Mouse (Mus musculus): ENCODE measurements around the gene Wipf3.

Wipf3 gene

DNA sequence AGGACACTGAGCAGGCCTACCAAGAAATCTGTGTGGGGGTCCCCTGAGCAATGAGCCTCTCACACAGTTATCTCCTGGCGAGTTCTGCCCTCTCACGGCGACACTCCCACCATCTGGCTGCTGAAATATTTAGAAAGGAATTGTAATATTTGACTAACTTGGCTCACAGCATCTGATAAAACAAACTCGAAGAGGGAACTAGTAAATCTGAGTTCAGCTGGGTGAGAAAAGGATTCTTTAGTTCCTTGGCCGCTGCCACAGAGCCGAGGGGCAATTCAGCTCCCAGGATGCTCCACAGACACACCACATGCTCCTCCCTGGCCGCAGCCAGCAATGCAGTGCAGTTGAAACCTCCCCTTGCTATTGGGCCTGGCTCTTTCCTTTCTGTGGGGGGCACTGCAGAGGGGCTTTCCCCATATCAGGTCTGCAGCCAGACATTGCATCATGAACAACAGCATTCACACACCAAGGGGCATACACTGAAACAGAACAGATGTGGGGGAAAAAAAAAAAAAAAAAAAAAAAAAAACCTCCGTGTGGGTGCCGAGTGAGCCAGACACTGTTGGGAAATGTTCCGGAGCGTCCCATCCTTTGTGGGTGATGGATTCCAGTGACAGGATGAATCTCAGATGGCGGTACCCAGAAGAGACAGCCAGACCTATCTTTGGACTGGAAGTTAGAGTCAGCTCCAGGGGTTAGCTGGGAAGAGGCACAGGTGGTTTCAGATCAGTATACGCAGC is 3.6 kb downstream of the Wipf3 start:
- DNase-seq, result no peak

DNA sequence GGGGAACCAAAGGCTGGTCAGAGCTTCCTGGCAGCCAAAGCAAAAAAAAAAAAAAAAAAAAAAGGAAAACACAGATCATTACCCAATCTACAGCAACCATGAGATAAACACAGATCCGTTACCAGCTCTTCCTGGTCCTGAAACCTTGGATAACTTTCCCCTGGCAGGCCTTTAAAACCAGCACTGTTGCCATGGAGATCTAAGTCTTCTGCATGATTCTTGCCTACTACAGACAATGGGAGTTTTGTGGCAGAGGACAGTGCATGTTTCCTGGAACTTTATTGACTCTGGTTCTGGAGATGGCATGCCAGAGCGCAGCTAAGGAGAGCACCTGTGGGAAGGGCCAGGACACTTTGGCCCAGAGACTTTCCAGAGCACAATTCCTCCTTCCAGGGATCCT is 4.8 kb downstream of the Wipf3 start:
- DNase-seq, result no peak

DNA sequence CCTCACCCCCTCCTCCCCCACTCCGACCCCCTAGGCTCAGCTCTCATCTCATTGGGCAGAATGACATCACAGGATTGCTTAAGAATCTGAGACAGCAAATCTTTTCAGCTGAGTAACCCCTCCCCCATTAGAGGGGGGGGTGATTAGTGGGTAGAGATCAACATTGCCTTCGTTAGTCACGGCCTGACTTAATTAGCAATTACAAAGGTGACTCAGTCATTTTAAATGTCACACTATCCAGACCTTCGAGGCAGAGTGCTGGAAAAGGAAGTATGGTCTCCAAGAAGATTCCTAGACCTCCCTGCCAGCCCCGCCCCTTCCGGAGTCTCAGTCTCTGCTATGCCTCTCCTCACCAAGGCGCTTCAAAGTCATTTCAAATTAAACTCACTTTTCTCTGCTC is 6.3 kb downstream of the Wipf3 start:
- DNase-seq, result no peak

DNA sequence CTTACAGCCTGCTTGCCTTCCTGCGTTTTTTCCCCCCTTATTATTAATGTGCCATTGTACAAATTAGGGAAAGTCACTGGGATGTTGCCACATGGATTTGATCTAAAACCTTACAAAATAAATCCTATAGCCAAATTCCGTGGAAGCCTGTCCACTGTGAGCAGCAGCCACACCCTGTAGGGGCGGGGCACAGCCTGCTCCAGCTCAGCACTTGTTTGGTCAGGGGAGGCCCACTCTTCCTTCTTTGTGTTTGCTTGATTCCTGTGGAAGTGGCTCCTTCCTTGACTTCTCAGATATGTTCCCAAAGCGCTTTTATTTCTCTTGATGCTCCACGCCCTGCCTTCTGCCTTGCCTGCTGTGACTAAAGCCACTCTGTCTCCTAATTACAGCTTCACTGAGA is 6.9 kb downstream of the Wipf3 start:
- DNase-seq, result no peak

DNA sequence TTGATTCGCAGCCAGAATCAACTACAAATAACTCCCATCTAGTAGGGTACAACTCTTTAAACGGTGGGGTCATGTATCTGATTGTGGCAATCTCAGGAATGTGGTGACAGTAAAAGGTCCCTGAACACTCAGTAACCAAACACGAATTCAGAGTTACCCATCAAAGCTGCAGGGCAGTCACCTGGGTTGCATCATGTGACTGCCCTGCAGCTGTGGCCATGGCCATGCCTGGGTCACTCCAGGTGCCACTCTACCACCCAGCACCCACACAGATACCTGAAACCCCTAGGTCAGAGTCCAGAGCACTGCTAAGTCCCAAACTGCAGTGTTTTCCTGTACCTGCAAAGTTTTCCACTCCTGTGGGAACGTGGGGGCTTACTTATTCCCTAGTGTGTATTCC is 9.1 kb downstream of the Wipf3 start:
- DNase-seq, result no peak

DNA sequence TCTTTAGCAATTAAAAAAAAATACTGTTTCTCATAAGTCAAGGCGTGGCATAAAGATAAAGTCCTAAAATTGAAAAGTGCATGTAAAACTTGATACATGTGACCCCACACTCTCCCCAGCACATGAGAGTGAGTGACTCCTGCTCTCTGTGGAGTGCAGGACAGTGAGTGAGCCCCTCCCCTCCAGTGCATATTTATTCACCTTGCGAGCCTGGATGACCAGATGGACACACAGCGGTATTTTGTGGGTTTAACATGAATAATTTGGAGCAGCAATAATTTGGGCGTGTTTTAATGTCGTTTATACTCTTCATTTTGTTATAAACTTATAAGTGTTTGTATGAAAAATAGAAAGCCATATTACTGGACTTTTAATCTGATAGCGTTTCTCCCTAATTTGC is 11.3 kb downstream of the Wipf3 start:
- no peak for DNase-seq

DNA sequence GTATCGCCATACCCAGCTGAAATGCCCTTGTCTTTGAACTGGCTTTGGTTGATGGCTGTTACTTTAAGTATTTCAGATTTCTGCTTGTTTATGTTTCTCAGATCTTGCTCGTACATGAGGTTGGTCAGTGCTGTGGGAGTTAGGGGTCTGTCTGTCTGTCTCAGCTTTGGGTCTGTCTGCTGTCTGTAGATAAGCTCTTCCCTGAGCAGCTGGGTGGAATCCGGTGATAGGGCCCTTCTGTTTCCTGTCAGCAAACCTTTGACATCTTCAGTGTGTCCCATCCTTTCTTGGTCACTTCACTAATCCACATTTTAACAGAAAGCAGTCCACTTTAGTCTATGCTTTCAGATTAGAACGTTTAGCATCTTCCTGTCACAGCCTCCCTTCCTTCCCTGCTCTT is 14.3 kb downstream of the Wipf3 start:
- DNase-seq, result no peak

DNA sequence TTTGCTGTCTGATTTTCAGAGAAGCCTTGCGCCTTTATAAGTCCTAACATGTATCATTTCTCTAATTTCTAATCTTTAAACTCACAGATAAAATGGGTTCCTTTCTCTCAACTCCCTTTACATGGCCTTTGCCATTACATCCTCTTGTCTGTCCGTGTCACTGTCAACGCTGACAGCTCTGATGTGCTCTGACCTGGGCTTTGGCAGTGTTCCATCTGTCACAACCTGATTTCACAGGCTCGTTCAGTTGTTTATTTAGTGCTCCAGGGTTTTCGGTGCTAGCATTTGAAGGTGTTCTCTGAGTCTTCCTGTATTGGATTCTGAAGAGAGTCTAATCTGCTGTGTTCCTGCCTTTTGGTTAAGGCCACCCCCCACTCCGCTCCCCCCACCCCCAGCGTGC is 14.7 kb downstream of the Wipf3 start:
- no peak for DNase-seq

DNA sequence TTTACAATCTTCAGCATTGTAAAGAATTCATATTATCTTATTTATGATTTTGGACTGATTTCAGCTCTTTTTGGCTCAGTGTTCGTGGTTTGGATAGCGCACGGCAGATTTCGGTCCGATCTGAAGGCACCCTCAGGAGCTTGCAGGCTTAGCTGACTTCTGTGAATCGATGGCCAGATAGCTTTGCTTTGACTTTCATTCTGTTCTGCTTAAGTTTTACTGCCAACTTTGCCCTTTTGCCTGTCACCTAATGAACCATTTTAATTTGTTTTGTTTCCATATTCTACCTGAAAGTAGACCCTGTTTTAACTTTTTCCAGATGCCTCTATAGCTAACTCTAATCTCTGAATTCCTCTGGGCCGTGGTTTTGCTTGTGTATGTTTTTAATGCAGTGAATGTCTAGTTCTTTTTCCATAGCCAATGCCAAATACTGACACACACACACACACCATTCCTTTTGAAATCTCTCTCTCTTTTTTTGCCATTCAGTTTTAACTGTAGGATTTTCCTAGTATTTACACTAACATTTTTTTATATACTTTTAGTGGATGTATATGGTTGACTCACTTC is 15.9 kb downstream of the Wipf3 start:
- DNase-seq, result no peak

DNA sequence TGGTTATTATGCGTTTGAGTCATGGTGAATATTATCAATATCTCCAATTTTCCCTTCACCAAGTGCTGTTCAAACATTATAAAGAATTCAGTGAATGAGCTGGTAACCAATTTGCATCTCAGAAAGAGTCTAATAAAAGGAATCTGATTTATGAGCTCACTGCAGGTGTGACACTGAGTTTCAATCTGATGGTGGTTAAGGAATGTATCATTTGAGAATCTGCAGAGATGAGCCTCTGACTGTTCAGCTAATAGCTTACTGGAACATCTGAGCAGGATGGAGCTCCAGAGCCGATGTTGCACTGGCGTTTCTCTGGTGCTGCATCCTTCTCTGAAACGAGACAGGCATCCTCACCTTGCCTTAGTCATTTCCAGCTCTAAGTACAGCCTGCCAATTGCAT is 17.9 kb downstream of the Wipf3 start:
- DNase-seq, result no peak

DNA sequence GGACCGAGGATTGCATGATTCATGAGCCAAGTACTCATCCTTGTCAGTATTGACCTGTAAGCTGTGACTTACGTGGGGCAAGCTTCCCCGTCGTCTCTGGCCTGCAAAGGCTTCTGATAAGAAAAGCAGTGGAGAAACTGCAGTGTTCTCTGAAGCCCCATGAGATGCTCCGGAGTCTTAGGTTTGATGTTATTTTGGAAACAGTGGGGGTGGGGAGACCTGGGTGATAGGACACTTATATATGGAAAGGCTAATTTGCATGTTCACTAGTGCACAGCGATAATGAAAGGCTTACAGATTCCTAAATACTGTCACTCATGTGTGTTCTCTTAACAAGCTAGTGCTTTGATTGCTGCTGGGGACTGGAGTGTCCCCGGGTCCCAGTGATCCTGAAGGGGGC is 30.3 kb downstream of the Wipf3 start:
- no peak for DNase-seq

DNA sequence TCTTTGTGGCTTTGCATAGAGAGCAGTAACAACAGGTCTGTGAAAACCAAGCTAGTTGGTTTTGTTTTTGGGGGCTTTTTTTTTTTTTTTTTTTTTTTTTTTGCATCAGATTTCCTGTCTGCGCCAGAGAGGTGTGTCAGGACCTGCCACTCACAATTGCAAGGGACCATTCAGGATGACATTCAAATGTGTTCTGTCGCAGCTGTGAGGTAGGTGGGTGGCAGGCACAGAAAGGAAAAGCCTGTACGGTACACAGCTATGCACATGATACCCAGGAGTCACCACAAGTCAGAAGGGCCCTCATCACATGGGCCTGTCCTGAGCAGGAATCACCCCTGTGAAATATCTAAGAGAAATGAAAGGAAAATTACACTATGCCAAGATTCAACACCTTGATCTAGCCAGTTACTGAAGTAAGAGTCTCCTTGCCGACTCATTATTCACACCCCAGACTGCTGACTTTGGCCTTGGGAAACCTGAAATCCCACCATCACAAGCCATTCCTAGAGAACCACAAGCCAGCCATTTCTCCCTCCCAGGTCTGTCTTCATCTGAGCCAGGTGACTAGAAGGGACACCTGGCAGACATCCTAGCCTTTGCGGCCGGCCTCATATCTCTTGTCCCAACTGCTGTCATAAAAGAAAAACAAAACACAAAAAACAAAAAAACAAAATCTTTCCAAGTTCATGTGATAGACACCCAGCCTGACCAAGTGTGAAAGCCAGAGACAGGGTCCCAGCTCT is 30.9 kb downstream of the Wipf3 start:
- no peak for DNase-seq

DNA sequence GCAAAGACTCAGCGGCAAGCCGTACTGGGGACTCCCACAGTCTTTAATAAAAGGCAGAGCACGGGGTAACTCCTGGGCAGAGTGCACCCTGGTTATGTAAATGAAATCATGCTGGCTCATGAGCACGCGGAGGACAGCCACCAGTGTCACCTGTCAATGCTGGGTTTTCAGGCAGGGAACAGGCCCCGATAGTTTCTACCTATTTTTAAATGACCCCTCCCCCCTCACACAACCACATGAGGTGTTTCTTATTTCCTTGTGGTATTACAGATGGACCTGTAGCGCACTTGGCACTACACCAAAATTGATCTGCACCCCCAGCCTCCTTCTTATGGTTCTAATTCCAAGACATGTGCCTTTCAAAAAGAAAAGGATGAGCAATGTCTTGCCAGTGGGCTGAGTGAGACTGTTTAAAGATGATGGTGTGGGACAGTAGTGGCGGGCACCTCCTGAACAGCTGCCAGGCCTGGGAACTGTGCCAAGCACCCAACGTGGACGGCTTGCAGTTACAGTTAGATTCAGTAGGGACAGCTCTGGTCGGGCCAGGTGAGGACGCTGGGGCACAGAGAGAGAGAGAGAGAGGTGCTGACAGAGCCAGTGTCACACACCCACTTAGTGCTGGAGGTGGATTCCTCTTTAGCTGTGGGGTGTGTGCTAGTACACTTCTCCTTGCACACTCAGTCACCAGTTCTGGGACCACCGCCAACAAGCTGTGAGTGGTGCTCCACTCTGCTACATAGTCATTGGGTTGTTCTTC is 31.7 kb downstream of the Wipf3 start:
- DNase-seq, result no peak

DNA sequence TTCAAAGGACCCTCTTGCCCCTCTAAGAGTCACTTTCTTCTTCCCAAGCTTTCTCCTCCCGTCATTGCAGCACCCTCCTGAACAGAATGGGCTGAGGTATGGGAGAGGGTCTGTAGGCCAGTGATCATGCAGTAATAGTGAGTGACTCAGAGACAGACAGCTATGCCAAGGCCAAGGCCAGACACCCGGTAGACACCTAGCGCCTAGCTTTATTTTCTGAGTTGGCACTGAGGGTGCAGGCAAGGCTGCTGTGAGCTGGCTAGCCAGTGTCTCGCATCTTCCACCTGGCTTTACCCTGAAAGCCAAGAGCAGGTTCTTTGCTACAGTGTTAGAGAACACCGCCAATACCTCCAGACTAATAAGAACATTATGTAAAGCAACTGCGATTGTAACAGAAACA is 33.4 kb downstream of the Wipf3 start:
- no peak for DNase-seq

DNA sequence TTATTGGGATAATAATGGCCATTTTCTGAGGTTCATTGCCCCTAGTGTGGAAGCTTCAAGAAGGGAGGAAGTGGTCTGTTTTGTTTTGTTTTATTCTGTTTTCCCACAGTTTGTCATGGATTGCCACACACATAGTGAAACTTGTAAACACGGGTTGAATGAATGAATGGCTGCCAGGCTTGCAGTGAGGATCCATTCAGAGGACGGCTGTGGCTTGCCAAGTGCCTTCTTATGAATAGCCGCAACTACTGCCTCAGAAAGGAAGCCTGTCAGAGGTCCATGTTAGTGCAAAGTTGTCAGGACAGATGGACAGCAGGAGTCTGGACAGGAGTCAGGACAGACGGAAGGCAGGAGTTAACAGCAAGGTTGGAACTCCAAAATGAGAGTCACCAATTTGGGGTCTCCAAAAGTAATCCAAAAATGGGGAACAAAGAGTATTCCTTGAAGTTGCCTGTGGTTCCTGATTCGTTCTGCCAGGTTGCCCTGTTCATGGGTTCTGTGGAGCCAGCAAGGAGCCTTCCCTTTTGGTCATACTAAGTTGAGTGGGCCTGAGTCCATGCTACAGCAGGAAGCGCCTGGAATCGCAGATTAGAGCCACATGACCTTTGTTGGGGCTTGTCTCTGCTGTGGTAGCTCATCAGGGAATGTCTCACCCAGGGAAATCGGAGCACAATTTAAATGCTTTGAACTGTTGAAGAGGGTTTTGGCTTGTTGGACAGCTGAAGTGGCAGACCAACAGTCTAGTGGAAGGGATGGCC is 34.5 kb downstream of the Wipf3 start:
- no peak for DNase-seq

DNA sequence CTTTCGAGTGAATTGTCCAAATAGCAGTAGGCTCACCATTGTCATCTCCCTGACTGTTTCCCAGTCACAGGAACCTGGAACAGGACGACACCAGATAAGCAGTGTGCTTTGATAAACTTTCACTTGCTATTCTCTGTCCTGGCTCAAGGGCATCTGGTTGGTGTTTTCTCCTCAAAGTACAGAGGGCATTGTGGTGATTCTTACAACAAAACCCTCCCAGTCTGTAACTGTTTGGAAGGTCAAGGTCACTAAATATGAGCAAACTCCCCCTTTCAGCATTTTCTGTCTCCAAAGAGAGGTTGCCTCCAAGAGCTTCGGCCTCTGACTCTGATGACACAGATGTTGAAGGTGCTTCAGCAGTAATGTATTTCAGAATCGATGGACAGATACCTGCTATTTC is 35.5 kb downstream of the Wipf3 start:
- DNase-seq, result no peak

DNA sequence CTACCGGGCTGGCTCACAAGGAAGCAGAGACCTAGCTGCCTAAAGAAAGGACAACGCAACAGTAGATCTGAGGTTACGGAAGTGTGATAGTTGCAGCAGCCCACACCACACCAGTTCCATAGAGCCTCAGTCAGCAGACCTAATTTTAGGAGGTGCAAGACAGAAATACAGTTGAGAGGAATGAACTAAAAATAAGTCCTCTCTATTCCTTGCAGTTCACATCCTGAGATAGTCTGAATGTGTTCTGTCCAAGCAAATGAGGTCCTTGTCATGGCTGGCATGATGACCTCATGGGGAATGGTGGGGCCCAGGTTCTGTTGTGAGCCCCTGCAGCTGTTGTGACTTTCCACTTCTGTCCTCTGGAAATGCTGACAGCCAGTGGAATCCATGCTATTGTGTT is 38.0 kb downstream of the Wipf3 start:
- DNase-seq, result no peak

DNA sequence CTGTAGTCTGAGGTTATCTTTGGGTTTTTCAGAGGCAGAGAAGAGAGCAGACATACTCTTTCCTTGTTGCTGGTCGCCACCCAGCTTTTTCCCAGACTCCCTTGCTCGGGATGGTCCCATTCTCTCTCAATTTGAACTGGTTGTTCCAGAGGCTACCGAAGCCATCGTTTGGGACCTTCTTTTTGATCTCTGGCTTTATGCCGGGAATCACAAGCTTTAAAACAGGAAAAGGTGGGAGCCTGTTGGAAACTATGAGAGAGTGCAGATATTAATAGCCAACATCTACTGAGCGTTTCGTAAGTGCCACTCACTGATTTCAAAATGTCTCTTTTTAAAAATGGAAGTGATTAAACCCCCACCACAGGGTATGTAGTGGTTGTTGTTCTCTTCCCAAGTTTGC is 42.5 kb downstream of the Wipf3 start:
- DNase-seq, result no peak

DNA sequence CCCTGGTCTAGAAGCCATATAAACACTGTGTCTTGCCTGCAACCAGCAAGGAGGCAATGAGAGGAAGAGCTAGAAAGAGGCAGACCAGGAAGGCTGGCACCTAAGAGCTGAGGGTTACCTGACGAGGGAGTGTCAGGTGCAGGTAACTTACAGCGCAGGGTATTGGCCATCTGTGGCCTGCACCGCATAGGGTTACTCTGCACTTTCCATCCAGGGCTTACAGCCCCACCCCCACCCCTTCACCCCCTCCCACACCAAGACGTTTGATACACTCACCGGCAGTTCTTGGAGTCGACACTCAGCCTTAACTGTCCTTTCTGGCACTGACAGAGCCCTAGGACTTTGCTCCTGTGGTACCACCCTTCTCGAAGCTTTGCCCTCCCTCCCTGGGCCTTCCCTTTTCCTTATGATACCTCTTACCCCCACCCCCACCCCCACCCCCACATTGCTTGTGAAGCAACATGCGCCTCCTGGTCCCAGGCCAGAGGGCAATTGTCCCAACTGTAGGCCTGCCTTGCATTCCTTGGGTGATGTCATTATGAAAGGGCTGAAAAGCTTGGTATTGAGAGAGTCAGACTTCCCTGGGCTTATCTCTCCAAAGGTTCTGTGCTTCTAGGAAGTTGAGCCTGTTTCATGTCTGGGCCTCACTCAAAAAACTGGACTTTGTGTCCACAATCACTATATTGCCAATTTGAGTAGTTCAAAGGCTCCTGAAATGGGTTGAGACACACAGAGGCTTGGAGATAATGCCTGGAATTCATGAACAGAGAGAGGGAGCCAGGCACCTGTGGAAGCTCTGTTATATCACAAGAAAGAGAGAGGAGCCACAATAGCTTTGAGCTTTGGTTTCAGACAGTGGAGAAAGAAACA is 43.7 kb downstream of the Wipf3 start:
- no peak for DNase-seq

DNA sequence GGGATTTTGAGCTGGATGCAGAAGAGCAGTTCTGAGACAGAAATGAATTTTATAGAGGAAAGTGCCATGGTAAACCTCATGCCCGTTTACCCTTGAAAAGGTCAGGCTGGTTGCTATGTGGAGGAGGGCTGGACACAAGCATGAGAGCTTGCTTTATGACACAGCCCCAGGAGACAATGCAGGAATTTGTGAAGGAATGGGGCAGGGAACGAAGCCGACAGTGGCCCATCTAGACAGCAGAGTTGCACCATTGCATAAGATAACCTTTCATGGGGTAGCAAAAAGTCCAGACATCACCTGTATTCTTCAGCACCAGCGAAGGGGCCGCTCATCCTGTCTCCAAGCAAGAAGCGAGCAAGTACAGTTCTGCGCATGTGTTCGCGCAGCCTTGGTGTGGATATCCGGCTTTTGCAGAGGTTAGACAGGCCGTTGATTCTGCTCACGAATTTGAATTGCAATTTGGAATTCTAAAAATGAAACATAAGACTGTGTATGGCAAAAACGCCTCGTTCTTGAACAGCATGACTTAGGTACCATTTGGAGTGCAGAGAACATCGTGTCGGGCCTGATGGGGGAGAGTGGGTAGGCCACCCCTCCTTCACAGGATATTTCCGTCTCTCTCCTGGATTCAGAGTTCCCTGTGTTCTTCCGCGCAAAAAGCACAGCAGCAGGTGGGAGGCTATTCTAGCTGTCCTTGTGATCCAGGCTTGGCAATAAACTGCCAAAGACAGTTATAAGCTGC is 46.7 kb downstream of the Wipf3 start:
- no peak for DNase-seq

Data from thymus, postnatal 36 days (tissue).